Mouse (Mus musculus) embryonic facial prominence, embryonic 11.5 days (tissue): ENCODE data around the gene Nars2. TPM values are rescaled to one million over a fixed set of nuclear protein-coding genes. Genes with fewer than 3 reads are reported as not detected.

Experiments
- ATAC-seq: fragments of 200-750 bp; cut with Nextera tagmentation; replicated peaks from 2 replicates; pipeline ENCODE4 v1.8.0; 2017; ENCODE audit warnings: low read depth; ENCODE audit not compliant: insufficient number of reproducible peaks, low FRiP score, low TSS enrichment
- DNase-seq: peaks from one replicate; pipeline ENCODE4 v3.0.0-alpha.2; 2015; ENCODE audit warnings: low spot score
- H3K27ac ChIP-seq: fragments of 300-500 bp; sonication (generic); replicated peaks from 2 replicates; pipeline ENCODE4 v1.5.1; 2014; ENCODE audit warnings: mild to moderate bottlenecking, low read depth, low read length, control low read depth
- H3K27me3 ChIP-seq: fragments of 300-500 bp; sonication (generic); 2 replicates; pipeline ENCODE4 v1.6.1; 2014; ENCODE audit warnings: mild to moderate bottlenecking, low read length, moderate library complexity, mixed read lengths; ENCODE audit not compliant: control insufficient read depth, insufficient read depth
- H3K36me3 ChIP-seq: fragments of 300-500 bp; sonication (generic); replicated peaks from 2 replicates; pipeline ENCODE4 v1.6.1; 2014; ENCODE audit warnings: low read depth, mild to moderate bottlenecking, low read length, moderate library complexity, mixed read lengths; ENCODE audit not compliant: control insufficient read depth, insufficient read depth
- H3K4me1 ChIP-seq: fragments of 300-500 bp; sonication (generic); 2 replicates; pipeline ENCODE4 v1.6.1; 2014; ENCODE audit warnings: low read length, mixed read lengths; ENCODE audit not compliant: control insufficient read depth, insufficient read depth
- H3K4me2 ChIP-seq: fragments of 300-500 bp; sonication (generic); 2 replicates; pipeline ENCODE4 v1.6.1; 2014; ENCODE audit warnings: low read depth, mild to moderate bottlenecking, control low read depth, low read length, moderate library complexity
- H3K4me3 ChIP-seq: fragments of 300-500 bp; sonication (generic); 2 replicates; pipeline ENCODE4 v1.5.1; 2014; ENCODE audit warnings: low read depth, low read length, control low read depth
- H3K9ac ChIP-seq: fragments of 300-500 bp; sonication (generic); replicated peaks from 2 replicates; pipeline ENCODE4 v1.6.1; 2014; ENCODE audit warnings: mild to moderate bottlenecking, control low read depth, low read length
- H3K9me3 ChIP-seq: fragments of 300-500 bp; sonication (generic); replicated peaks from 2 replicates; pipeline ENCODE4 v1.6.1; 2016; ENCODE audit warnings: mild to moderate bottlenecking, low read length, inconsistent platforms, mixed read lengths; ENCODE audit not compliant: control insufficient read depth
- WGBS: fragments of 180-500 bp; shearing (Covaris S2); extraction: QIAGEN DNeasy Blood & Tissue Kit; methylation state at CpG from one replicate; pipeline ENCODE4 v1.1.7; 2014; 5-methylcytosine and 5-hydroxymethylcytosine counted together
- polyA plus RNA-seq: library from polyadenylated mRNA; unstranded; fragments of >200 nt; fragmentation: Nextera tagmentation; extraction: Ambion mirVana; gene quantifications from 2 replicates; pipeline ENCODE4 v1.2.1, GENCODE M21; 2014

Nars2 gene
- polyA plus RNA-seq, 1 experiment from 2014 or later: 23.0 TPM

DNA sequence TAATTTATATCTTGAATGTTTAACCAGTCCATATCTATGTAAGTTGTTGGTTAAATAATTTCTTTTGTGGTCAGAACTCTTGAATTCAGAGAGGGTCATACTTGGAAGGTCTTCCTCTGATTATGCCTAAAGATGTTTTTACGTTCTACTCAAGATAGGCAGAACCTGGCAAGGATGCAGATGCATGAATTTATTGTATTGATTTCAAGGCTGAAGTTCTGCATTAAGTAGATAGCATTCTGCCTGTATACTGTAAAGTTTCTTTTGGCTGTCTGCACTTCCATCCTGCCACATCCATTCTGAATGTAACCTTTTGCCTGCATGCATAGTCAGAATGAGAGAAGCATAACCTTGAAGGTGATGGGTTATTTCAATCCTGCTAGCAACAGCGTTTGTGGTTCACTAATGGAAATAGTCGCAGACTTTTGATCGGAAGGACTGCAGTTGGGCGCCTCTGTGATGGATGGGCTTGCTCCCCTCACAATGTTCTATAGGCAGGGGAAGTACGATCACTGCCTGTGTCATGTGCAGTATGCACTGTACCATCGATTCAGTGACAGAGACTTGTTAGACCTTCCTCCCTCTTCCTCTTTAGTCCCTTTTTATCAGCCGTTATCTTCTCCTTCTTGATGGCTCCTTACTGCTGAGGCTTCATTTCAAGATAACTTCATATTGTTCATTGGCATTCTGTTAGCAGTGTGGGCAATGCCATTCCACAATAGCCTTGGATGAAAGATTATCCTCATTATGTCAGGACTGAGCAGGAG lies 21.0 kb downstream of the Nars2 start:
- Histone ChIP-seq H3K27me3 (no peaks in the 10 kb centered on the region), H3K9me3 (no peaks in the 10 kb centered on the region), H3K9ac (no peak overlapping the region), H3K27ac (no peak overlapping the region), H3K4me1 (no peaks in the 10 kb centered on the region), H3K4me3 (no peak overlapping the region), H3K4me2 (no peak overlapping the region), H3K36me3 (no peaks in the 10 kb centered on the region)
- DNase-seq (no peak), ATAC-seq (no peak)
- 85% methylated on average over 8 of the region's 8 CpGs for whole genome bisulfite sequencing

GRCm38 (mm10) chr7:96975914-96976313 lies 24.6 kb downstream of the Nars2 start:
- WGBS: 88% methylated on average over 5 of the region's 5 CpGs
- H3K4me3 ChIP-seq: no peak overlapping the region
- no peaks in the 10 kb centered on the region for H3K9me3 ChIP-seq
- no peak overlapping the region for H3K27ac ChIP-seq
- no peaks in the 10 kb centered on the region for H3K36me3 ChIP-seq
- no peaks in the 10 kb centered on the region for H3K27me3 ChIP-seq
- H3K9ac ChIP-seq: no peak overlapping the region
- no peaks in the 10 kb centered on the region for H3K4me1 ChIP-seq
- no peak for DNase-seq
- ATAC-seq: no peak
- H3K4me2 ChIP-seq: no peak overlapping the region

DNA sequence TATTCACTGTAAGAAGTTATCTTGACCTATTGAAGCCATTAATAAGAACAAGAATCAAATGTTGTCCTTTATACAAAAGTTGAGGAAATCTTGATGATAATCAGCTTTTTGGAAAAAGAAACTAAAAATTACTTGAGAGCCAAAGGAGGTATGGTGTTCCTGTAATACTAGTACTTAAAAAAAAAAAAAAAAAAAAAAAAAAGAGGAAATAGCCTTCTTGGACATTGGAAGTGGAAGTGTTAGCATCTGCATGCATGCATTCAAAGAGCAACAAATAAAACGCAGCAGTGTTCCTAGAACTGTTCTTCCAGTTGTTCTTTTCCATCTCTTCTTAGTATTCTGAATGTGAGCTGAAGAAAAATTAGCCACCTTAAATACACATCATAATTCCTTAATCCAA lies 25.9 kb downstream of the Nars2 start:
- no peak overlapping the region for H3K27ac ChIP-seq
- DNase-seq: no peak

DNA sequence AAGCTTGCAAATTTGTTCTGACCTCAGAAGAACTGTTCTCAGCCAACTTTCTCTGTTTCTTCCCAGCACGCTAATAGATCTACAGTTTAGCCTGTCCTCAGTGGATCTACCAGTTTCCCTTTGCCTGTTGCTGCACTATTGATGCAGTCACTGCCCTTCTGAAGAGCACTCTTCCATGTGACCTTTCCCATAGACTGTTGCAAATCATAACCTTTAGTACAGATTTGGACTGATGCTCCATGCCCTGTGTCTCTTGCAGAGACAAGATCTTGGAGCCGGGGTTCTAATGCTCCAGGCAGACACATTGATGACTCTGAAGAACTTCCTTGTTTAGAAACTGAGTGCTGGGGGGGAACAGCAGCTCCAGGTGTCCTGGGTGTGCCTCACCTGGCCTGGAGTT lies 30.1 kb downstream of the Nars2 start:
- ATAC-seq: no peak
- no peak for DNase-seq
- WGBS: 93% methylated on average over 2 of the region's 2 CpGs
- no peaks in the 10 kb centered on the region for H3K27me3 ChIP-seq
- no peak overlapping the region for H3K27ac ChIP-seq
- H3K4me1 ChIP-seq: no peaks in the 10 kb centered on the region
- no peaks in the 10 kb centered on the region for H3K36me3 ChIP-seq
- H3K4me3 ChIP-seq: no peak overlapping the region
- H3K9me3 ChIP-seq: no peaks in the 10 kb centered on the region
- no peak overlapping the region for H3K9ac ChIP-seq
- no peak overlapping the region for H3K4me2 ChIP-seq

More for the DNA sequence above, 25.9 kb downstream of the Nars2 start:
- Histone ChIP-seq H3K9me3 (no peaks in the 10 kb centered on the region), H3K4me1 (no peaks in the 10 kb centered on the region), H3K27me3 (no peaks in the 10 kb centered on the region), H3K4me3 (no peak overlapping the region), H3K36me3 (no peaks in the 10 kb centered on the region), H3K9ac (no peak overlapping the region), H3K4me2 (no peak overlapping the region)
- no peak for ATAC-seq
- 85% methylated on average over 1 of the region's 1 CpGs for WGBS

DNA sequence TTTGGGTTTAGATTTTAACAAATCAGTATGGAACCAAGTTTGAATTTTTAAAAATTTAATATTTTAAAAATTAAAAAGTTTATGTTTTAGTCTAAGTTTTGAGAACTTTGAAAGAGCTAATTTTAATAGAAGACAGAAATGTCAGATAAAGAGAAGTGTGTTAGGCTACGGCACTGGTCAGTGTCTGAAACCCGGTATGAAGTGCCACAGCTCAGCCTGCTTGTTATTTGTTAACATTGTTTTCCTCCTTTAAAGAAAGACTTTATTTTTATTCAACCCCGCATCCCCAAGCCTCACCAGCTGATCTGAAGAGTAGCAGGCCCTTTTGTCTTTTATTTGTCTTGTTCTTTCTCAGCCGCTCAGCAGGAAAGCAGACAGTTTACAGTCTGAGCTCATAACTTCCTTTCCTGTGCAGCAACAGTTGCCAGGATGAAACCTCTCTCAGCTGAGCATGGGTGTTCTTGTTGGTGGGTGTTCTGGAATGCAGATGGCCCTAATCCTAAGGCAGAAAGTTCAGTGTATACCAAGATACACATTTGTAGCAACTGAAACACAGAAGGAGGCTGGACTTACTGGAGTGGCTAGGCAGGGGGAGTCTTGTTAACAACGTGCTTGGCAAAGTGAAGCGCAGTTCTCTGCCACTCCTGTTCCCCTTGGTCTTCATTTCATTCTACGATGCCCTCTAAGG lies 32.5 kb downstream of the Nars2 start:
- DNase-seq: no peak
- H3K36me3 ChIP-seq: no peaks in the 10 kb centered on the region
- H3K4me3 ChIP-seq: no peak overlapping the region
- WGBS: 49% methylated on average over 7 of the region's 7 CpGs
- H3K4me1 ChIP-seq: no peaks in the 10 kb centered on the region
- H3K9ac ChIP-seq: no peak overlapping the region
- no peaks in the 10 kb centered on the region for H3K9me3 ChIP-seq
- 0 out of 2 replicates have a peak, but pooled peaks have one; percentile 57 for ATAC-seq
- H3K27me3 ChIP-seq: no peaks in the 10 kb centered on the region
- H3K4me2 ChIP-seq: no peak overlapping the region
- H3K27ac ChIP-seq: no peak overlapping the region

- H3K27me3 ChIP-seq: no peaks in the 10 kb centered on the region
- H3K9me3 ChIP-seq: no peaks in the 10 kb centered on the region
- H3K9ac ChIP-seq: no peak overlapping the region
- no peaks in the 10 kb centered on the region for H3K36me3 ChIP-seq
- no peak overlapping the region for H3K27ac ChIP-seq
- no peak overlapping the region for H3K4me3 ChIP-seq
- no peak for ATAC-seq
- no peaks in the 10 kb centered on the region for H3K4me1 ChIP-seq
- DNase-seq: peak; percentile 43
- WGBS: 17% methylated on average over 8 of the region's 8 CpGs
- no peak overlapping the region for H3K4me2 ChIP-seq
Observed at GRCm38 (mm10) chr7:96985798-96986197, 34.5 kb downstream of the Nars2 start.

DNA sequence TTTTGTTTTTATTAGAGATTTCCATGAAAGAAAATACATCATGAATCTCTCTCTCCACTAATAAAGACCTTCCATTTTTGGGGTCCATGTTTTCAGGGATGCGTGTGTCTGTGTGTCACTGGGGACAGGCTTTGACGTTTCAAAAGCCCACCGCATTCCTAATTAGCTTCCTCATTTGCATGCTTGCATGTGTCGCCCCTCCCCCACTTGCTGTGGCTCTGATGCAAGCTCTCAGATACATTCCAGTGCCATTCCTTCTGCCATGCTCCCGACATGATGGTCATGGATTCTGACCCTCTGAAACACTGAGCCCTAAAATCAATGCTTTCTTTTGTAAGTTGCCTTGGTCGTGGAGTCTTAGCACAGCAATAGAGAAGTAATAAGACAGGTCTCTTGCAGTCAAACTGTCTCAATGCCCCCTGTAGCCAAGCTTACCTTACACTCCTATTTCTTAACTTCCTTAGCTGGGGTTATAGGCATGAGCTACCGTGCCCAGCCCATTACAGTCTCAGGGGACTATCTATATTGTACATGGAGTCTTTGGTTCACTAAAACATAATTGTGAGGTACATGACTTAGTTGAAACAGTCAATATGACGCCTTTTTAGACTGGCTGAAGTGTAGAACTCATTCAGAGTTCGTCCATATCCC lies 35.6 kb downstream of the Nars2 start:
- peak; percentile 8 for DNase-seq
- no peak overlapping the region for H3K27ac ChIP-seq
- no peak overlapping the region for H3K4me3 ChIP-seq
- H3K4me1 ChIP-seq: no peaks in the 10 kb centered on the region
- H3K4me2 ChIP-seq: peak overlapping the region; percentile 10; the same call in 1 of the 2 replicates
- WGBS: 45% methylated on average over 9 of the region's 9 CpGs
- H3K9ac ChIP-seq: no peak overlapping the region
- H3K36me3 ChIP-seq: no peaks in the 10 kb centered on the region
- no peak for ATAC-seq
- no peaks in the 10 kb centered on the region for H3K9me3 ChIP-seq
- no peaks in the 10 kb centered on the region for H3K27me3 ChIP-seq

DNA sequence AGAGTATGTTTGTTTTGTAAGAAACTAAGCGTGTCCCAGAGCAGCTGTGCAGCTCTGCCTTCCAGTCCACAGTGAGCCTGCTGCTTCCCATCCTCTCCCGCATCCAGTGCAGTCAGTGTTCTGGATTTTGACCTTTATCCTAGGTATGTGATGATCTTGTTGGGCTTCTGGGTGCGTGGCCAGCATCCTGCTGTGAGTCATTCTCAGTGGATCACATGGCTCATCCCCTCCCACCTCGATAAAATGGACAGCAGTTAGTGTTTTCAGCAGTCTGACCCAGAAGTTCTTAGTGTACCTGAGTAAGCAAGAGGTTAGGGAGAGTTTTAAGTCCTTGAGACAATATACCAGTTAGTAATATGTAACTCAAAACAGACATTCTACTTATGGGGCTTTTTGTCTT lies 36.4 kb downstream of the Nars2 start:
- Histone ChIP-seq H3K4me3 (no peak overlapping the region), H3K27ac (no peak overlapping the region), H3K4me1 (no peaks in the 10 kb centered on the region), H3K27me3 (no peaks in the 10 kb centered on the region), H3K9me3 (no peaks in the 10 kb centered on the region), H3K9ac (no peak overlapping the region), H3K4me2 (no peak overlapping the region), H3K36me3 (no peaks in the 10 kb centered on the region)
- WGBS: 68% methylated on average over 4 of the region's 4 CpGs
- DNase-seq (no peak), ATAC-seq (no peak)
